Mouse (Mus musculus): ENCODE results near the gene AW549877. TPM values are rescaled to one million over a fixed set of nuclear protein-coding genes. Genes with fewer than 3 reads are reported as not detected.

AW549877 gene
- polyA plus RNA-seq, 1 experiment from 2014 or later = 31.6 TPM

DNA sequence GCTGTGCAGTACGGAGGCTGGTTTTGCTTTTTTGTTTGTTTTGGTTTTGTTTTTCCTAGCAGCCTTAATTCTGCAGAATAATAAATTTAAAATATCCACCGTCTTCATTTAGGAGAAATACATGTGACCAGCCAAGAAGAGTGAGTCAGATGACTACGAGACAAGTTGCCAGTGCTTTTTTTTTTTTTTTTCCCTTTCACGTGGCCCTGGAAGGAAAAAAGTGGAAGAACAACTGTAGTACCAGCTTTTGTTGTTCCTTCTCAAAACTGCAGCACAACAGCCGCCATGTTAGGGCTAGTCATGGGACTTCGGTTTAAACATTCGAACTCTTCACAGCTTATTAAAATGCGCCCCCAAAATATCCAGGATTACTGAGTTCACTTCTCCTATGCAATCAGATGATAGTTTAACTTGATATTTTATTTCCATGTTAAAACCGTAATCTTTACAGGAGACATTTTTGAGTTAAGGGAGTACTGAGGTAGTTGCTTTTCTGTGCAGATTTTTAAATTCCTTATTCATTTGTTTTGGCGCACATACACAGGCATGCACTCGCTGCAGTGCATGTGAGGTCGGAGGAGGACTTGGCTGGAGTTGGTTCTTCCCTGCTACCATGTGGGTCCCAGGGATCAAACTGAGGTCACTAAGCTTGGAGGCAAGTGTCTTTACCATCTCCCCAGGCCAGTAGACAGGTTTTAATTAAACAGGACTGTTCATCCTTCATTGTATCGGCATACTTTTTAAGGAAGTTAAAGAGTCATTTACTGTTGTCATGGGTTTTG, 29.4 kb upstream of the AW549877 start:
- Histone ChIP-seq H3K4me1 (replicated peaks) (peaks cover 9% of the 10 kb centered on the region; the same call in 1 of the 2 replicates), H3K9ac (no peak overlapping the region), H3K4me2 (replicated peaks) (0 out of 2 replicates have a peak overlapping the region, but pooled peaks have one; percentile 85), H3K4me3 (replicated peaks) (no peak overlapping the region), H3K9me3 (no peaks in the 10 kb centered on the region), H3K36me3 (no peaks in the 10 kb centered on the region), H3K27me3 (replicated peaks) (no peaks in the 10 kb centered on the region), H3K27ac (no peak overlapping the region)
- WGBS = 82% methylated on average over 13 of the region's 13 CpGs
- no peak for ATAC-seq

GRCm38 (mm10) chr15:4023747-4024146, 28.2 kb upstream of the AW549877 start:
- WGBS = 72% methylated on average over 2 of the region's 2 CpGs
- H3K4me3 ChIP-seq (replicated peaks) = no peak overlapping the region
- H3K9ac ChIP-seq = no peak overlapping the region
- H3K4me2 ChIP-seq (replicated peaks) = no peak overlapping the region
- ATAC-seq = no peak
- H3K36me3 ChIP-seq = no peaks in the 10 kb centered on the region
- H3K27ac ChIP-seq = no peak overlapping the region
- H3K4me1 ChIP-seq (replicated peaks) = peaks cover 9% of the 10 kb centered on the region; the same call in 1 of the 2 replicates
- no peaks in the 10 kb centered on the region for H3K9me3 ChIP-seq
- H3K27me3 ChIP-seq (replicated peaks) = no peaks in the 10 kb centered on the region

GRCm38 (mm10) chr15:4020711-4021110, 25.2 kb upstream of the AW549877 start:
- Histone ChIP-seq H3K9me3 (no peaks in the 10 kb centered on the region), H3K9ac (no peak overlapping the region), H3K27ac (no peak overlapping the region), H3K4me2 (replicated peaks) (no peak overlapping the region), H3K4me3 (replicated peaks) (no peak overlapping the region), H3K36me3 (no peaks in the 10 kb centered on the region), H3K27me3 (replicated peaks) (no peaks in the 10 kb centered on the region), H3K4me1 (replicated peaks) (no peaks in the 10 kb centered on the region)
- 64% methylated on average over 4 of the region's 4 CpGs for WGBS
- ATAC-seq = no peak

DNA sequence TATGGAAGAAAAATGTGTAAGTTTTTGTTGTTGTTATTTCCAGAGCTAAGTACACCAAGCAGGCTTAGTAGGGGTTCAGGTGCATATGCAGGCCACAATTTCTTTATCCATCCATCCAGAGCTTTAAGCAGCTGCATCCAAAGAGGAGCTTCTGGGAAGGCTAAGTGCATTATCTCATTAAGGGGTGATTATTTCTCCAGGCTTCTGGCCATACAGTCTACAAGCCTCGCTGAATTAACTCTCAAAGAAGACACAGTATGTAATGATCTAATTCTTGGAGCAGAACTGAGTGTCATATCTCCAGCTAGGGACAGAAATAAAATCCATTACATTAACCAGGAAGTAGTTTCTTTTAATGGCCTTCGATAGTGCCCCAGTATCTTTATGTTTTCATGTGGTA, 18.3 kb upstream of the AW549877 start:
- WGBS = 75% methylated on average over 2 of the region's 2 CpGs
- no peak overlapping the region for H3K4me2 ChIP-seq (replicated peaks)
- no peak for ATAC-seq
- no peak overlapping the region for H3K4me3 ChIP-seq (replicated peaks)
- H3K9me3 ChIP-seq = no peaks in the 10 kb centered on the region
- H3K27me3 ChIP-seq (replicated peaks) = no peaks in the 10 kb centered on the region
- H3K9ac ChIP-seq = no peak overlapping the region
- H3K36me3 ChIP-seq = no peaks in the 10 kb centered on the region
- no peak overlapping the region for H3K27ac ChIP-seq
- no peaks in the 10 kb centered on the region for H3K4me1 ChIP-seq (replicated peaks)

DNA sequence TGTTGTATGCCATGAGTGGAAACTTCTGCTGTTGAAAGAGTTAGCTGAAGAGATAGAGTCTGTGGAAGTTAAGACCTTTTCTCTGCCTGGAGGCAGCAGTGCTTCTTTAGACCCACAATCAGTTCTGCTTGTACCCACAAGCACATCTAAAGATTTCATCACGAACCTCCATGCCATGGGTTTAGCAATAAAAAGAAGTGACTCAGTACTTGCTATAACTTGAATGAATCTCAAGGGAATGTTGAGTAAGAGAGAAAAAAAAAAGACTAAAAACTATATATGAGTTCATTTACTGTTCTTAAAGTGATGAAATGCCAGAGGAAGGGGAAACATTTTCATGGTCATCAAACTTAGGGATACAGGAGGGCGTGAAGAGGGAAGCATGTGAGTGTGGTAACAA, 5.0 kb upstream of the AW549877 start:
- H3K4me2 ChIP-seq (replicated peaks) = no peak overlapping the region
- H3K27me3 ChIP-seq (replicated peaks) = no peaks in the 10 kb centered on the region
- H3K9ac ChIP-seq = no peak overlapping the region
- no peak overlapping the region for H3K27ac ChIP-seq
- no peaks in the 10 kb centered on the region for H3K4me1 ChIP-seq (replicated peaks)
- H3K9me3 ChIP-seq = no peaks in the 10 kb centered on the region
- no peak for ATAC-seq
- H3K4me3 ChIP-seq (replicated peaks) = no peak overlapping the region
- H3K36me3 ChIP-seq = no peaks in the 10 kb centered on the region
- WGBS = 84% methylated on average over 2 of the region's 2 CpGs

GRCm38 (mm10) chr15:3999144-3999543, 3.6 kb upstream of the AW549877 start:
- Histone ChIP-seq H3K27me3 (replicated peaks) (no peaks in the 10 kb centered on the region), H3K27ac (no peak overlapping the region), H3K9me3 (no peaks in the 10 kb centered on the region), H3K36me3 (no peaks in the 10 kb centered on the region), H3K9ac (no peak overlapping the region), H3K4me2 (replicated peaks) (no peak overlapping the region), H3K4me3 (replicated peaks) (no peak overlapping the region), H3K4me1 (replicated peaks) (no peaks in the 10 kb centered on the region)
- 75% methylated on average over 2 of the region's 2 CpGs for WGBS
- no peak for ATAC-seq

DNA sequence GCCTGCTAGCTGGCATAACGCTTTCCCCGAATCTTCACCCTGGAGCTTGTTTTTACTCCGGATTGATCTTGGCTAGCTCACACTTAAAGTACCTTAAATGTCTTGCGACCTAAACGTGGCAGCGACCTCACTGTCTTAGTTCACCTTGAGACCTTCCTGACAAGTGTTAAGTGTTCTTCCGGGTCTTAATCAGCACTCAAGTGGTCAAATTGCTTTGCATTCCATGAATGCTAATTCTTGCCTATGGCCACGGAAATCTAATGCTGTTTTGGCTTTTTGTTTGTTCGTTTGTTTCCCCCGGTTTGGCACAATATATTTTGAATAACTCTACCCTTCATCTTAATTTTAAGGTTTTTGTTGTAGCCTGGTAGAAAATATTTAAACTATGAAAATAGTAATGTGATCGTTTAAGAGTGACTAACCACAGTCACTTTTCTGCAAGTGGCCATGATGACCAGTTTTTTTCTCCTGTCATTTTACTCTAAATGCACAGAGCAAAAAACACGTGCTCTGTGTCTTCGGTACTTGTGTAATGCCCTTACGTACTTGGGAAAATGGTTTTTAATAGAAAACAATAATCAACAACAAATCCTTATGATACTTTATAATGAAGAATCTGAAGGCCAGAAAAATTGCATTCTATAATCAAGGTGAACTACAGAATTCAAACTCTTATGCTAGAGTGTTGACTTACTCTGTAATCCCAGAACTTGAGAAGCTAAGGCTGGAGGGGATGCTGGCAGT, 895 bp upstream of the AW549877 start:
- Histone ChIP-seq H3K36me3 (peaks cover 7% of the 10 kb centered on the region; the same call in 1 of the 2 replicates), H3K27me3 (replicated peaks) (no peaks in the 10 kb centered on the region), H3K4me1 (replicated peaks) (no peaks in the 10 kb centered on the region; the same call in 1 of the 2 replicates), H3K27ac (peak overlapping the region; percentile 91), H3K4me2 (replicated peaks) (peak overlapping the region; percentile 71), H3K9ac (peak overlapping the region; percentile 49), H3K9me3 (no peaks in the 10 kb centered on the region), H3K4me3 (replicated peaks) (peak overlapping the region; percentile 85)
- 19% methylated on average over 14 of the region's 14 CpGs for WGBS
- peak; percentile 38; the same call in 1 of the 2 replicates for ATAC-seq

- no peak for ATAC-seq
- Histone ChIP-seq H3K4me3 (replicated peaks) (peak overlapping the region; percentile 85), H3K4me2 (replicated peaks) (peak overlapping the region; percentile 45), H3K27ac (peak overlapping the region; percentile 97), H3K27me3 (replicated peaks) (no peaks in the 10 kb centered on the region), H3K9me3 (no peaks in the 10 kb centered on the region), H3K36me3 (peaks cover 12% of the 10 kb centered on the region), H3K4me1 (replicated peaks) (no peaks in the 10 kb centered on the region; the same call in 1 of the 2 replicates), H3K9ac (peak overlapping the region; percentile 89)
- 22% methylated on average over 14 of the region's 14 CpGs for WGBS
Measured at GRCm38 (mm10) chr15:3994852-3995447, 594 bp downstream of the AW549877 start.

DNA sequence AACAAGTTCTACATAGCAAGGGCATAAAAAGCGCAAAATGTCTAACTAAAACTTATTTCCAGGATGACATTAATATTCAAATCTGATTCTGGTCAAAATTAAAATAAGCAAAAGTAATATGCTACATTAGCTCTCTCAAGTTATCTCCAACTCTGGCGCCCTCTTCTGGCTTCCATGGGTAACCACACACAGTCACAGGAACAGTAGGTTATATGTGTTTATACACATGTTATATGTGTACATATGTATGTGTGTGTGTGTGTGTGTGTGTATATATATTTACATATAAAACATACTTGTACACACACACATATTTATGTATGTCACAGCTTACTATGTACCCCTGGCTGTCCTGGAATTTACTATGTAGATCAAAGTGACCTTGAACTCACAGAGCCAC, 7.6 kb downstream of the AW549877 start:
- Histone ChIP-seq H3K36me3 (peaks cover 22% of the 10 kb centered on the region), H3K9me3 (no peaks in the 10 kb centered on the region), H3K9ac (no peak overlapping the region), H3K27ac (no peak overlapping the region), H3K4me1 (replicated peaks) (no peaks in the 10 kb centered on the region), H3K4me3 (replicated peaks) (no peak overlapping the region), H3K27me3 (replicated peaks) (no peaks in the 10 kb centered on the region), H3K4me2 (replicated peaks) (no peak overlapping the region)
- ATAC-seq = no peak
- WGBS = 70% methylated on average over 2 of the region's 2 CpGs

DNA sequence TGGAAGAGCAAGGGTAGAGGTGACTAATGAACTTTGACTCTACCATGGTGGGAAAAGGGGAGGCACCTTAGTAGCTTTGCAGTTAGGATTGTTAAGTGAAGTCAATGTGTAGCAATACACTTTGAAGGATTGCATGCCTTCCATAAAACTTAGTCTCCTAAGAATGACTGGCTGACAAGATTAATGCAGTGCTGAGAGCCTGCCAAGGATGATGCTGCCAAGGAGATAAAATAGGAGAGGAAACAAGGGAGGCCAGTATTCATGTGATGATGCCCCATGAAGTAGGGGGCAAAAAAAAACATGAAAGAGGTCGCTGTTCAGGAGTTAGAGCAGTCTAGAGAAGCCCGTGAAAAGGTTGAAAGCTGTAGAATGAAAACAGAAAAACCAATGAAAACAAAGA, 10.7 kb downstream of the AW549877 start:
- ATAC-seq = no peak
- Histone ChIP-seq H3K27me3 (replicated peaks) (no peaks in the 10 kb centered on the region), H3K4me3 (replicated peaks) (no peak overlapping the region), H3K9me3 (no peaks in the 10 kb centered on the region), H3K4me2 (replicated peaks) (no peak overlapping the region), H3K36me3 (0 out of 2 replicates have a peak, but pooled peaks cover 10% of the 10 kb centered on the region), H3K27ac (no peak overlapping the region), H3K4me1 (replicated peaks) (no peaks in the 10 kb centered on the region), H3K9ac (no peak overlapping the region)
- WGBS = 85% methylated on average over 2 of the region's 2 CpGs

- no peaks in the 10 kb centered on the region for H3K9me3 ChIP-seq
- no peak overlapping the region for H3K4me2 ChIP-seq (replicated peaks)
- H3K27me3 ChIP-seq (replicated peaks) = no peaks in the 10 kb centered on the region
- no peaks in the 10 kb centered on the region for H3K4me1 ChIP-seq (replicated peaks)
- H3K9ac ChIP-seq = no peak overlapping the region
- H3K27ac ChIP-seq = no peak overlapping the region
- 0 out of 2 replicates have a peak, but pooled peaks cover 10% of the 10 kb centered on the region for H3K36me3 ChIP-seq
- WGBS = 89% methylated on average over 5 of the region's 5 CpGs
- ATAC-seq = no peak
- no peak overlapping the region for H3K4me3 ChIP-seq (replicated peaks)
Measured at GRCm38 (mm10) chr15:3982732-3983131, 12.8 kb downstream of the AW549877 start.

DNA sequence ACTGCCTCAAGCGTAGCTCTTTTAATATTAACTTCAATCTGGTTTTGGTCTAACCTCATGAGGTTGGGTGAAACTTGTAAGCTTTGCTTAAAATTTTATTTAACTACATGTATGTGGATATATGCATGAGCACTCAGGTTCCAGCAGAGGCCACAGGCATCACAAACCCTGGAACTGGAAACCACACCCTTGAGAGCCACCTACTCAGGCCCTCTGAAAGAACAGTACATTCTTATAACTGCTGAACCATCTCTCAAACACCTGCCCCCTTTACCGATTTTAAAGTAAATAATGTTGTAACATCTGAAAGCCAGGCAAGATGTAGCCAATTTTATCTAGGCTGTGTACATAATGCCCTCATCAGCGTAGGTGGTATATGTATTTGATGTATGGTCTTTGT, 15.7 kb downstream of the AW549877 start:
- H3K4me3 ChIP-seq (replicated peaks) = no peak overlapping the region
- WGBS = 67% methylated on average over 3 of the region's 3 CpGs

More for the DNA sequence above, 15.7 kb downstream of the AW549877 start:
- Histone ChIP-seq H3K9ac (no peak overlapping the region), H3K4me2 (replicated peaks) (peak overlapping the region; percentile 78), H3K9me3 (no peaks in the 10 kb centered on the region), H3K36me3 (0 out of 2 replicates have a peak, but pooled peaks cover 4% of the 10 kb centered on the region), H3K27ac (peak overlapping the region; percentile 97), H3K4me1 (replicated peaks) (no peaks in the 10 kb centered on the region), H3K27me3 (replicated peaks) (no peaks in the 10 kb centered on the region)
- ATAC-seq = peak; percentile 25
